Mouse (Mus musculus) cerebral cortex, adult 2 months (tissue): ENCODE results near the gene Ppfia2.

Experiments
- WGBS: fragments of 180-500 bp; shearing (Covaris S2); methylation state at CpG from one replicate; pipeline ENCODE4 v1.1.7; 2018; 5-methylcytosine and 5-hydroxymethylcytosine counted together

Gene Ppfia2

GRCm38 (mm10) chr10:106670170-106670569, 200.0 kb downstream of the Ppfia2 start:
- 69% methylated on average over 3 of the region's 3 CpGs for WGBS

- WGBS: 59% methylated on average over 5 of the region's 5 CpGs
These were observed 211.3 kb downstream of the Ppfia2 start for GRCm38 (mm10) chr10:106681395-106681794.

GRCm38 (mm10) chr10:106685519-106685918, 215.4 kb downstream of the Ppfia2 start:
- WGBS: 36% methylated on average over 3 of the region's 3 CpGs

GRCm38 (mm10) chr10:106719936-106720335, 249.8 kb downstream of the Ppfia2 start:
- 32% methylated on average over 2 of the region's 2 CpGs for WGBS

- 55% methylated on average over 2 of the region's 2 CpGs for WGBS
These were observed 262.1 kb downstream of the Ppfia2 start for GRCm38 (mm10) chr10:106732265-106732664.

- 53% methylated on average over 4 of the region's 4 CpGs for WGBS
These were observed 266.3 kb downstream of the Ppfia2 start for GRCm38 (mm10) chr10:106736230-106737063.

- WGBS: 58% methylated on average over 3 of the region's 3 CpGs
These were observed 268.1 kb downstream of the Ppfia2 start for GRCm38 (mm10) chr10:106738190-106738589.

- WGBS: 32% methylated on average over 6 of the region's 6 CpGs
These were observed 290.9 kb downstream of the Ppfia2 start for GRCm38 (mm10) chr10:106761061-106761460.

GRCm38 (mm10) chr10:106763785-106764184, 293.6 kb downstream of the Ppfia2 start:
- WGBS: 74% methylated on average over 7 of the region's 7 CpGs

- 58% methylated on average over 1 of the region's 1 CpGs for WGBS
These were observed 305.4 kb downstream of the Ppfia2 start for GRCm38 (mm10) chr10:106775571-106775970.

GRCm38 (mm10) chr10:106815447-106815846, 345.3 kb downstream of the Ppfia2 start:
- WGBS: 42% methylated on average over 2 of the region's 2 CpGs

- WGBS: 55% methylated on average over 4 of the region's 4 CpGs
These were observed 348.2 kb downstream of the Ppfia2 start for GRCm38 (mm10) chr10:106818381-106818780.

- 54% methylated on average over 1 of the region's 1 CpGs for WGBS
These were observed 354.1 kb downstream of the Ppfia2 start for GRCm38 (mm10) chr10:106824215-106824614.

- 42% methylated on average over 1 of the region's 1 CpGs for WGBS
These were observed 368.3 kb downstream of the Ppfia2 start for GRCm38 (mm10) chr10:106838476-106838875.

- 77% methylated on average over 6 of the region's 6 CpGs for WGBS
These were observed 388.0 kb downstream of the Ppfia2 start for GRCm38 (mm10) chr10:106858106-106858505.

GRCm38 (mm10) chr10:106870233-106870632, 400.1 kb downstream of the Ppfia2 start:
- WGBS: 48% methylated on average over 4 of the region's 4 CpGs

GRCm38 (mm10) chr10:106871847-106872246, 401.7 kb downstream of the Ppfia2 start:
- WGBS: 60% methylated on average over 3 of the region's 3 CpGs

GRCm38 (mm10) chr10:106872714-106873113, 402.6 kb downstream of the Ppfia2 start:
- WGBS: 30% methylated on average over 1 of the region's 1 CpGs

- WGBS: 31% methylated on average over 3 of the region's 3 CpGs
These were observed 411.2 kb downstream of the Ppfia2 start for GRCm38 (mm10) chr10:106881330-106881729.

GRCm38 (mm10) chr10:106896351-106896750, 426.2 kb downstream of the Ppfia2 start:
- 70% methylated on average over 13 of the region's 13 CpGs for WGBS

GRCm38 (mm10) chr10:106910108-106910507, 440.0 kb downstream of the Ppfia2 start:
- 33% methylated on average over 3 of the region's 3 CpGs for WGBS

- WGBS: 19% methylated on average over 2 of the region's 2 CpGs
These were observed 442.9 kb downstream of the Ppfia2 start for GRCm38 (mm10) chr10:106913032-106913431.

- 71% methylated on average over 5 of the region's 5 CpGs for WGBS
These were observed 454.2 kb downstream of the Ppfia2 start for GRCm38 (mm10) chr10:106924334-106924733.
